Mouse (Mus musculus) E14TG2a.4 (cell line): ENCODE results near the gene Kat7.

Experiments
- CTCF ChIP-seq: conservative IDR thresholded peaks from 2 replicates; pipeline ENCODE4 v1.5.1; 2014; ENCODE audit warnings: low read length
- POU5F1 ChIP-seq: IDR thresholded peaks from 2 replicates; pipeline ENCODE4 v1.6.1; 2014; ENCODE audit warnings: low read length, borderline replicate concordance

- no peak for TF ChIP-seq CTCF
- TF ChIP-seq POU5F1: no peak
These were observed 45.1 kb upstream of the Kat7 start for GRCm38 (mm10) chr11:95354945-95355660.
